Mouse (Mus musculus): Measurements from ENCODE around the gene Cradd.

The Cradd gene

DNA sequence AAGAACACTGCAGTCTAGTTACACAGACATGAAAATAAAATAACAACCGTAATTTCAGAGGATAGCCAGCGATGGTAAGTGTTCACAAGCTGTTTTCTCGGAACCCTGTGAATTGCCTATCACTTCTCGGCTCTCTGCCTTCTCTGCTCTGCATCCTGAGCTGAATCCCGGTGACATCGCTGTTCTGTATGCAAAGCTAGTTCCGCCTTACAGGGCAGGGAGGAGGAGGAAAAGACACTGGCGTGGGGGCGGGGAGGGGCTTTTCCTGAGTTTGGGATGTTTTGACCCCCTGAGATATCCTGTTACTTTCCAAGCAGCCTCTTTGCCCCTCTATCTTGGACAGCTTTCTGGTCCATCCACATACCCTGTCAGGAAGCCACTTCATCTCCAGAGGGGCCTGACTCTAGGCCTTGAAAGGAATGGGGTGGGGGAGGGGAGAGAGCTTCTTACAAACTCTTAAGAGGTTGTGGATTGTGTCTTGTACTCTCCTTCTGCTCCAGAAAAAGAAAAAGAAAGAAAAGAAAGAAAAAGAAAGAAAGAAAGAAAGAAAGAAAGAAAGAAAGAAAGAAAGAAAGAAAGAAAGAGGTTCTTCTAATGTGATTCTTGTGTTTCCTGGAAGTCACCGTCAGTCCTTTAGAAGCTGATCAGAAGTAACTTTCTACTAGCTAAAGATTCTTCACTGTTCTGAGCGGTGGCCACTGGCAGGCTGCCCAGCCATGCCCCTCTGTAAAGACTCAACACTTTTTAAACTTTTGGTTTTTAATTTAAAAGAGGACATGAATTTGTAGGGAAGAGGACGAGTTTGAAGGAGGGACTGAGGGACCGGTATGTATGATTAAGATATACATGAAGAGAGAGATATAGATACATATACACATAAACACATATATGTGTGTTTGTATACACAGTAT lies 14.3 kb downstream of the Cradd start:
- intact Hi-C loops (cut with DNase I) = loop anchor here (10.0 kb wide), 1 partner anchor 205 kb away; no protein-coding TSS in a partner anchor

DNA sequence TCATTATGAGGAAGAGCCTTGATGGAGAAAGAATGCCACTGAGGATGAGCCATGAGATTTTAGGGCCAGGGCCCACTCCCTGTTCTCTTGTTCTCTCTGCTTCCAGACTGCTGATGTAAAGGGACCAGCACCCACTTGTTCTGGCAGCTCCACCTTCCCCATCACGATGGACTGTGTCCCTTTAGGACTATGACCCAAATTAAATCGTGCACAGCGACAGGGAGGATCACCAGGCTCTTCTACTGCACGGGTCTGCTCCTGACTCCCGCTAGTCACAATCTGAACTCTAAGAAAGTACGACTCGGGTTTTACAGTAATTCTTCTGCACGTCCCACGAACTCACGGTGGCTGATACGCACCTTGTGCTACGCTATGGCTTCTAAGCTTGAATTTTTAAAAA lies 14.9 kb downstream of the Cradd start:
- intact Hi-C loops (cut with DNase I) = no loop called here

DNA sequence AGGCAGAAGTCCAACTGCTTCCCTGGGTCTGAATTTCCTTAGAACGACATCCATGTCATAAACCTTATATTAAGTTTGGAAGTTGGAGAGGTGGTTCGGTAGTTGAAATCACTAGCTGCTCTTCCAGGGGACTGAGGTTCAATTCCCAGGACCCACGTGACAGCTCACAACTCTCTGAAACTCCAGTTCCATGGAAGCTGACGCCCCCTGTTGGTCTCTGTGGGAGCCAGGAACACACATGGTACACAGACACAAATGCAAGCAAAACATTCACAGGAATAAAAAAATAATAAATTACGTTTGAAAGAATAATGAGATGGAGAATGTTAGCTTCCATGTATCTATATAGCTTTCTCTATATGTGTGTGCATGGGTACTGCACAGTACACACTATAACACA lies 16.0 kb downstream of the Cradd start:
- intact Hi-C loops (cut with DNase I) = no loop called here

DNA sequence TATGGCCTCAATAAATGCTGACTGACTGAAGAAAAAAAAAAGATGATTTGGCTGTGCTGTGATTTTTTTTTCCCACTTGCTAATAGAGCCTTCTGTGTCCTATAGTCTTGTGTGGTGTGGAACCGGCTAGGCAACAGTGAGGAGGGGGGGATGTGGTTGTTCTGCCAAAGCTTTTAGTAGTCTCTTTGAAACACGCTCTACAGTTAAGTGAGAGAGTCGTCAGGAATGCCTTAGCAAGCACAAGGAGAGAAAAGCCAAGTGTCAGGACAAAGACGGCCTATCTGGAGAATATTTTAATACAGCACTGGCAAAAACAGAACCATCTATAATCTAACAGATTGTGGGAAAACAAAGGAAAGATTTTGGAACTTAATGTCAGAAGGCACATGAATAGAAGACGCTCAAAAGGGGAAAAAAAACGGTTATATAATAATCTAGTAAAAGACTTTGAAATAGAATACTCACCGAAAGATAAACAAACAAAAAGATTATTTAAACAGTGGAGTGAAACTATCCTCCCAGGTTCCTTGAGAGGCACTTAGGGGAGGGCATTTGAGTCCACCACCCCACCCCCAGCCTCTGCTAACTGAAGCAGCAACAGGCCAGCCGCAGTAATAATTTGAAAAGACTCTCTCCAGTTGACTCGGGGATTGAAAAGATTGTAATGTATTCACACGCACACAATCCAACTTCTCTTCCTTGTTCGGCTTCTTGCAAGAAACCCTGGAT lies 16.9 kb downstream of the Cradd start:
- intact Hi-C loops (cut with DNase I) = no loop called here

DNA sequence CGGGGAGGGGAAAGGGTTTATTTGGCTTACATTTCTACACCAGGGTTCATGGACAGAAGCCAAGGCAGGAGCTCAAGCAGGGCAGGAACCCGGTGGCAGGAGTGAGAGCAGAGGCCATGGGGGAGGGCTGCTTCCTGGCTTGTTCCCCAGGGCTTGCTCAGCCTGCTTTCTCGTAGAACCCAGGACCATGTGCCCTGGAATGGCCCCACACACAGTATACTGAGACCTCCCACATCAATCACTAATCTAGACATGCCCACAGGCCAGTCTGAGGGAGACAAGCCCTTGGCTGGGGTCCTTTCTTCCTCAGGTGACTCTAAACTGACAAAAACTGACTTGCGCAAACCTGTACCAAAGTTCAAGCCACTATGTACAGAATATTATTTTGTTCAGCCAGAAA lies 19.7 kb downstream of the Cradd start:
- intact Hi-C loops (cut with DNase I) = no loop called here

DNA sequence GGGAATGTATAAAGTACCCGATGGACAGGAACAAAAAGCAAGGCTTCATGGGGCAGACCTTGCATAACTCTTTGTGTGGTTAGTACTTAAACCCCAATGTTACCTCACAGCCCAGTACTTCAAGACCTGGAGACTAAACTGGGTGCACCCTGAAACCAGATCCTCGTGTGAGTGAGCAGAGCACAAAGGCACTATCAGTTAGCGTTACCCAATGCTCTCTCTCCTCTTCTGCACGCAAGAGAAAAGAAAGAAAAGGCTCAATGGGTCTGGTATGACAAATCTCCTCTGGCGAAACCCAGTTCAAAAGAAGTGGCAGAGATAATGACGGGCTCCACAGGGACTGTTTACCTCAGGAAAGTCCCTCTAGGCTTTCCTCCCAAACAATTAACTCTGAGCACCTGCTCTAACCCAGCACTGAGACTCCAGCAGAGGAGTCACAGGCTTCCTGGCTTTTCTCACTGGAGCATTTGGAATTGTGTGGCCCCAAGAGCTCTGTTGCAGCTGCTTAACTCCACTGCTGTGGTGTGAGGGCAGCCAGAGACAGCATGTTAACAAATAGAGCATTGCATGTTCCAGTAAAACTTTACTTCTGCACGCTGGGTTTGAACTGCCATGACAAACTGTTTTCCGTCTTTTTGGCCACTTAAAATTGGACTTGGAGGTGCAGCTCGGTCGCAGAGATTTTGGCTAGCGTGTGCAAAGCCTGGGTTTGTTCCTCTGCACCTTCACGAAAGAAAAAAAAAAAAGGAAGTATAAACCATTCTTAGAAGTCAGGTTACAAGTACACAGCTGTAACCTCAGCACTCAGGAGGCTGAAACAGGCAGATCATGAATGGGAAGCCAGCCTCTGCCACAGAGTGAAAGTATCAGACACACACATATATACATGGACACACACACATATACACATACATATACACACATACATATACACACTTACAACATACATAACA lies 21.4 kb downstream of the Cradd start:
- intact Hi-C loops (cut with DNase I) = no loop called here

DNA sequence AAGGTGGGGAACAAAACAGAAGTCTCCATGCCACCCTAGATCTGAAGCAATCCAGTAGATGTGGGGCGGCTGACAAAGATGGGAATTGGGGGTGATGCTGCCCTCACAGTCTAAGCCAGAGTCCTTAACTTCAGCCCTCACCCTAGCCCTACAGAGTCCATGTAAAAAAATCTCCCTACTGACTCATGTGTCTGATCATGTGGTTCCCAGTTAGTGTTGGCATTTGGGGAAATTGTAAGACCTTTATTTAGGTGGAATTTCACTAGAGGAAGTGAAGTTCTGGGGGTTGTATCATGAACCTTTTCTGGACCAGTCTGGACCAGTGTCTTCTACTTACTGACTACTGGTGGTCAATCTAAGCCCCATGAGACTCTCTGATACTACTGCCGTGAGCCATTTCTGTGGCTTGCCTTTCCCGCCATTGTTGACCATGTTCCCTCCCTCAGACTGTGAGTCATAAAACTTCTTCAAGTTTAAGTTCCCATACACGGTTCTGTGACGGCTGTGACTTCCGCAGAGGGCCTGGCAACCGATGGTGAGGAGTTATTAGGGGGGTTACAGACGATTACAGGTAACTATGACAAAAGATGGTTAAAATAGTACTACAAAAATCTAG lies 23.6 kb downstream of the Cradd start:
- intact Hi-C loops (cut with DNase I) = no loop called here

DNA sequence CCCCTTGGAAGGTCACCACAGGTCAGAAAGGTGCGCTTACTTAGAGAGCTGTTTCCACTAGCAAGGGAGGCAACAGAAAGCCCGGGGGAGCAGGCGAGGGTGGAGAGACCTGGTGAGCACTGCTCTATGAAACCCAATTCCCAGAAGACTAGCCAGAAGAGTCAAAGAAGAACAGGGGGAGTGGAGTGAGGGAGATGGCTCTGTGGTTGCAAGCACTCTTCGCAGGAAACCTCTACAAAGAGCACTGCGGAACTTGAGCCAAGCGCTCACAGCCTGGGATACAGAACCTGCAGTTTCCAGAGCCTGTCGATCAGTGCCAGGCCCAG lies 24.2 kb downstream of the Cradd start:
- intact Hi-C loops (cut with DNase I) = no loop called here

DNA sequence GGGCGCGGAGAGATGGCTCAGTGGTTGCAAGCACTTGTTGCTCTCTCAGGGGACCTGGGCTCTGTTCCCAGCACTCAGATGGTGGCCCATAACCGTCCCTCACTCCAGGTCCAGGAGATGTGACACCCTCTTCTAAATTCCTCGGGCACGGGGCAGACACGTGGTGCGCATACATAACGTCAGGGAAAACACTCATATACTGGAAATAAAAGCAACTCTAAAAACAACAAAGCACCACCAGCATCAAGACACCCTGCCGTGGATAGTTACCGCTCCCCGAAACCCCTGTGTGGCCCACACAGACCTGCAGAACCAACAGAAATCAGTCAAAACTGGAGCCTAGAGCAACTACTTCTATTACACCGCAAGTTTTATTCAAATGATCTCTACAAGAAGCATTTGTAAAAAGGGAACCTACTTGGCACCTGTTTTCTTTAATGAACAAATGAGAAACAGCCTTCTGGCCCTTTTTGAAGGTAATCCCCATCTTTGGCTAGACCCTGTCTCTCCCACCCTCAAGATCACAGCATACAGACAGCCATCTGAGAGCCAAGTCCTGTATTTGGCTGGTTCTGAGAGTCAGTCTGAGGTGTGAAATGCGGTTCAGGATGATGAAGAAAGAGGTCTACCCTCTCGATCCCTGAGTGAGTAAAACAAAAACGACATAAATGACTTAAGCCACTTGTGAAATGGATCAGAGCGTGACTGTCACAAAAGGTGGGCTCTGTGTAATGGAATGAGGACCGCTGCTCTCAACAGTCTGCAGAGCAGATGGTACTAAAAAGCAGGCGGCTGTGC lies 24.7 kb downstream of the Cradd start:
- intact Hi-C loops (cut with DNase I) = no loop called here

DNA sequence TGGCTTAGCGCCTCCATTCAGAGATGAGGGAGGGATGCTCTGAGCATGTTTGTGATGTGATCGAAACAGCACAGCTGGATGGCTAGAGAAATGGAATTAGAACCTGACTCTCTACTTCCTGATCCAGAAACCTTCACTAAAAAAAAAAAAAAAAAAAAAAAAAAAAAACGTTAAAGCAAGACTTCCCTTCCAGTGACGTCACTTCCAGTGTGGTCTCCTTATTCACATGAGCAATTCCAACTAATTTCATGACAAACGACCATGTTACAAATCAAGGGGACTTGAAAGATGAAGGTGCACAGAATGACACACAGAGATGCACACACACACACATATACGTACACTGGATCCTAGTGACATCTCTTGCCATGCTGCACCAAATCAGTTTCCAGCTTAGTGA lies 25.4 kb downstream of the Cradd start:
- intact Hi-C loops (cut with DNase I) = no loop called here

DNA sequence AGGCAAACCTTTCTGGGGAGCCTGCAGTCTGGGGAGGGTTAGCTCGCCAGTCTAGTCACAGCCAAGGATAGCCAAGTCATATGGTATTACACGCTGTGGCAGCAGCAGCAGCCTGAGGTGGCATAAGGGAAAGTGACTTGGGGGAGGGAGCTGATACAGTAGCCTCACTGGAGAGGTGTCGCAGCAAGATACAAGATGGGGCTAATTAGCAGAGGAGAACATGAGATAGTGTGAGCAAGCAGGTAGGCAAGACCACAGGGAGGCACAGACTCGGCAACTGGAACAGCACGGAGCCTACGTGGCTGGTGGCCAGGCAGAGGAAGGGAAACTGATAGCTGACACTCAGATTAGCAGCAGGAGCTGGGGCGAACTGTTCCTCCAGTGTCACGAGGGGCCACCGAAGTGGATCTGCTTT lies 26.2 kb downstream of the Cradd start:
- intact Hi-C loops (cut with DNase I) = no loop called here

DNA sequence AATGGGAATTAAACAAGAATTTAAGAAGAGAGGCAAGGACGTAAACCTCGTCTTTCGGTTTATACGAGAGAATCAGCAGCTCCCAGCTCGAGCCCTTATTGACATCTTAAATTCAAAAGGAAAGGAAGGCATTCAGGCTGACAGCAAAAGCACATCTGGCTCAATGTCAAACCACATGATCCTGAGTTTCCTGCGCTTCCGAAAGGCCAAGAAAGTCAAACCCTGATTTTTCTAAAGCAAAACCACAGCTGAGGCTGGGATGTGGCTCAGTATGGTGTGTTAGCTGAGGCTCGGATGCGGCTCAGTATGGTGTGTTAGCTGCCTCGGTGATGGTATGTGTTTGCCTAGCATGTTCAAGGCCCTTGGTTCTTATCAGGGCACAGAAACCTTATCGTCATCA lies 26.9 kb downstream of the Cradd start:
- intact Hi-C loops (cut with DNase I) = no loop called here

DNA sequence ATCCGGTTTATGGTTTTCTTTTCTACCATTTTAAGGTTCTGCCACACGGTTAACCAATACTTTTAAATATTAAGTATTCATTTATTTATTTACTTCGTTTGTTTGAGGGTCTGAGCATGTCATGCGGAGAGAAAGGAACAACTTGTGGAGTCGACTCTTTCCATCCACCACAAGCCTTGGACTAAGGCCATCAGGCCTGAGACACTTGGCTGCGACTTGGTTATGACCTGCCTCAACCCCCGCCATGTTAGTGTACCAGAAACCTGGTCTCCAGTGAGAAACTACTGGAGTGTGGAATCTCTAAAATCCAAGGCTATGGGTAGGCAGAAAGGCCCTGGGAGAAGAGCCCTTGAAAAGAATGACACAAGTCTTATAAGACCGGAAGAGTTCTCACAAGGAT lies 30.7 kb downstream of the Cradd start:
- intact Hi-C loops (cut with DNase I) = no loop called here

DNA sequence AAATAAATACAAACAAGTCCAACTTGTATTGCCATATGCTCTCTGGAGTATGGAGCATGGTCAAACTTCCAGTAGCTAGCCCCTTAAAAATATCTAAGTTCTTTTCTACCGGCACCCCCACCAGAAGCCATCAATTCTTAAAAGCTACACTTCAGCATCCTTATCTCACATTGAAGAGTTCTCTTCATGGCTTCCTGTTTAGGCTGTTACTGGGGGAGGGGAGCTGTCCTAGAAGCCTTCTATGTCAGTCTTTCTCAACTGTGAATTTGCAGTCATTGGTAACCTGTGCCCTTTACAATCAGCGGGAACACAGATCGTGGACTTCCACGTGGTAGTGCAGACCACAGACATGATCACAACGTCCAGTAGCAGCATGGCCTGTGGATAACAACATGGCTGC lies 31.7 kb downstream of the Cradd start:
- intact Hi-C loops (cut with DNase I) = no loop called here

DNA sequence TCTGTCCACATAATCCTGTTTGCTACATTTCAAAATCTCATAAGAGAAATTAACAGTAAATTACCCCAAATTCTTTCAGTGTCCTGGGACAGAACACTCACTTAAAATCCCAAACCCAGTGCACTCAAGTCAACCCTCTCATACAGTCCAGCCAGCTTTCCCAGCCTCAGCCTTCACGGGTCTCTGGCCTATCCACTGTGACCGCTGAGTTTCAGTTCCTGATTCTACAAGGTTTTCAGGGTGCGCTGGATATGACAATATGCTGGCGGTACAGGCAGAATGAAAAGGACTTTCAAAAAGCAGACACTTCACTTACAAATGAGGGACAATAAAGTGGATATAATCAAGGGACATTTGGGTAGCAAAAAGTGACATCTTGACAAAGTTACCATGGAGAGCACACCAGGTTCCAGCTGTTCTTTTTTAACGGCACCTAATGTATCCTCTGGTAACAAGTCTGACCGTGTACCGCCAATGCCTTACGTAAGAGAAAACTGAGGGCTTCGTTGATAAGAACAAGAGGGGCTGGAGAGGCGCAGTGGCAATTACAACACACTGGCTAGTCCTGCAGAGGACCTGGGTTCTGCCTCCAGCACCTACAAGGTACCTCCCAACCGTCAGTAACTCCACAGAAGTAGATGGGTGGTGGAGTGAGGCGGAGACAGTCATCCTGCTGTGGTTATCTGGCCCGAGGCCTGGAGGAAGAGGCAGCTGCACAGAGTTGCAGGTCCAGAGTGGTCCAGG lies 32.6 kb downstream of the Cradd start:
- intact Hi-C loops (cut with DNase I) = no loop called here

DNA sequence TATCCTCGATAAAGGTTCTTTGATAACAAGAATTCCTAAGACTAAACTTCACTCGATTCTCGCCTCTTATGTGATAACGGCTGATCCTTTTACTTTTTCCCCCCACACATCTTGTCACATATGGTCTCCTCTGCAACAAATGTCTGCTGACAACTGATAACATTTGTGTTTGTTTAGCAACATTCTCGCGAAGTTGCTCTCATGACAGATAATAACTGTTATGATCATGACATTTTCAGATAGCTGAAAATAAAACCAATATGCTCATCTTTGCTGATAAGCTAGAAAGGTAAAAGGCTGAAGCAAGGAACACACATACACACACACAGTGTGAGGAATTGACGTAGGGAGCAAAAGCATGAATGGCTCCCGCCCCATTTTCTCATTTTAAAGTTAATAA lies 34.1 kb downstream of the Cradd start:
- intact Hi-C loops (cut with DNase I) = loop anchor here (2.0 kb wide), 1 partner anchor 43 kb away; no protein-coding TSS in a partner anchor

DNA sequence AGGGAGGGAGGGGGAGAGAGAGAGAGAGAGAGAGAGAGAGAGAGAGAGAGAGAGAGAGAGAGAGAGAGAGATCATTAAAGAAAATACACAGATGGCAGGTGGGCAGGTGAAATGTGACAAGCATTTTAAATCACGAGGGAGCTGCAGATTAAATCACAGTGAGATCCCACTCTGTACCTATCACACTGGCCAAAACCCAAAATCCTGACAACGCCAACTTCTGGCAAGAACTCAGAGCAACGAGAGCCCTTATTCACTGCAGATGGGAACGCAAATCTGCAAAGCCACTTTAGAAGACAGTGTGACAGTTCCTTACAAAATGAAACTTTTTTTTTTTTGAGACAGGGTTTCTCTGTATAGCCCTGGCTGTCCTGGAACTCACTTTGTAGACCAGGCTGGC lies 35.7 kb downstream of the Cradd start:
- intact Hi-C loops (cut with DNase I) = loop anchor here (2.0 kb wide), 1 partner anchor 41 kb away; no protein-coding TSS in a partner anchor

DNA sequence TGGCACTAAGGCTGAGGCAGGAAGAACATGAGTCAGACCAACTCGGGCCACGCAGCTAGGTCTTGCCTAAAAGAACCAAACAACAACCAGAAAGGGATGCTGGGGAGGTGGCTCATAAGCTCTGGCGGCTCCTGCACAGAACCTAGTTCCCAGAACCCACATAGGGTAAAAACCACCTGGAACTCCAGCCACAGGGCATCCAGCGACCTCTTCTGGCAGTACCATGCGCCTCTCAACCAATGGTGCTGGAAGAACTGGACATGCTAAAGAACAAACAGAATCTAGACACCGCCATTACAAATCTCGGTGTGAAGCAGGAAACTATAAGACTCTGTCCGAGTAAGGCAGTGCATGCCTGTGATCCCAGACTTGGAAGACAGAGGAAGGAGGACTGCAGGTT lies 36.6 kb downstream of the Cradd start:
- intact Hi-C loops (cut with DNase I) = no loop called here

DNA sequence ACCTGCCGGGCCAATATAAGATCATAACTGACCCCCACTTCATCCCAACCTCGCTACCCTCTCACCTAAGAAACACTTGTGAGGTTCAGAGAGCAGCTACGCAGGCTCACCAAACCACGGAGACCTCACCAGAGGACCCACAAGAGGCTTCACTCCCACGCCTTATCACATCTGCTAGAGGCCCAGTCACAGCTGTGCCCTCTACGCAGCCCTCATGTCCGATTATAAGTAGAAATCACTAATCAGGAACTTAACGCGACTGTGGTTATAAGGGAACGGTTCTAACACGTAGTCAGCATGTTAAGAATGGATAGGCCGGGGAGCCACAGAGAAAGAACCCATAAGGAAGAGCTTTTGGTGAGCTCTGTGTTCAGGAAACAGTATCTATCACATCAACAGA lies 40.5 kb downstream of the Cradd start:
- intact Hi-C loops (cut with DNase I) = no loop called here

DNA sequence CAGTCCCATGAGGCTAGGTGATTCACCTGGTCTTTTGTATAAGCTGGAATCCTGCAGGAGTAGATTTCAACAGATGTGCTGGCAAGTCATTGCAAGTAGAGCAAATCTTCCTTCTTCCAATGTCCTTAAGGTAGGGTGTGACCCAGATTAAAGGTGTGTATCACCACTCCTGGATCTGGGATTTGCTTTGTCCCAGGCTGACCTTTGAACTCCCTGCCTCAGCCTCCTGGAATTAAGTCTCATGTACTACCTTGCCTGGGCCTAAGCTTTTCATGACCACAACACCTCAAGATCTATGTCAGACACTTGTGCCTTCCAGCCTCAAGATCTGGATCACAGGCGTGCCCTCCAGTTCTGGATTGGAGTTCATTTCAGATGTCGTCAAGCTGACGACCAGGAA lies 41.9 kb downstream of the Cradd start:
- intact Hi-C loops (cut with DNase I) = no loop called here
